Mouse (Mus musculus) heart, embryonic 14.5 days (tissue): ENCODE measurements around the gene Cnga2. TPM values are rescaled to one million over a fixed set of nuclear protein-coding genes. Genes with fewer than 3 reads are reported as not detected.

Experiments used
- ATAC-seq: fragments of 200-750 bp; cut with Nextera tagmentation; 2 replicates; pipeline ENCODE4 v1.8.0; 2017; ENCODE audit warnings: low read depth, moderate TSS enrichment; ENCODE audit not compliant: insufficient number of reproducible peaks, insufficient read depth, low FRiP score
- H3K27ac ChIP-seq, 2 experiments: fragments of 200-500 bp in 1 of 2; fragments of 300-500 bp in 1 of 2; sonication (generic) in 1 of 2; replicated peaks in 1 of 2; 2 replicates each; pipeline ENCODE4 v1.5.1; 2012 to 2014; ENCODE audit warnings: low read depth in 2 of 2, low read length in 2 of 2, control low read depth in 1 of 2, mild to moderate bottlenecking in 1 of 2, mixed read lengths in 1 of 2; ENCODE audit not compliant: control insufficient read depth in 1 of 2, insufficient read depth in 1 of 2
- H3K27me3 ChIP-seq: fragments of 300-500 bp; sonication (generic); 2 replicates; pipeline ENCODE4 v1.6.1; 2014; ENCODE audit warnings: mild to moderate bottlenecking, low read length, control low read depth; ENCODE audit not compliant: control insufficient read depth, insufficient read depth
- H3K36me3 ChIP-seq: fragments of 300-500 bp; sonication (generic); 2 replicates; pipeline ENCODE4 v1.6.1; 2014; ENCODE audit warnings: mild to moderate bottlenecking, control low read depth, low read length, mixed read lengths; ENCODE audit not compliant: control insufficient read depth, insufficient read depth
- H3K4me1 ChIP-seq, 2 experiments: fragments of 200-500 bp in 1 of 2; fragments of 300-500 bp in 1 of 2; sonication (generic) in 1 of 2; 2 replicates each; pipeline ENCODE4 v1.6.1; 2012 to 2014; ENCODE audit warnings: low read length in 2 of 2, control low read depth in 1 of 2, mixed read lengths in 1 of 2; ENCODE audit not compliant: control insufficient read depth in 2 of 2, insufficient read depth in 2 of 2
- H3K4me2 ChIP-seq: fragments of 300-500 bp; sonication (generic); 2 replicates; pipeline ENCODE4 v1.6.1; 2014; ENCODE audit warnings: mild to moderate bottlenecking, low read length
- H3K4me3 ChIP-seq, 2 experiments: fragments of 200-500 bp in 1 of 2; fragments of 300-500 bp in 1 of 2; sonication (generic) in 1 of 2; 2 replicates each; pipeline ENCODE4 v1.5.1; 2012 to 2014; ENCODE audit warnings: low read length in 2 of 2, mild to moderate bottlenecking in 2 of 2, control low read depth in 1 of 2, low read depth in 1 of 2, moderate library complexity in 1 of 2; ENCODE audit not compliant: control insufficient read depth in 1 of 2, insufficient read depth in 1 of 2
- H3K9ac ChIP-seq: fragments of 300-500 bp; sonication (generic); 2 replicates; pipeline ENCODE4 v1.6.1; 2014; ENCODE audit warnings: mild to moderate bottlenecking, low read length
- H3K9me3 ChIP-seq: fragments of 300-500 bp; sonication (generic); 2 replicates; pipeline ENCODE4 v1.6.1; 2016; ENCODE audit warnings: low read length, control low read depth; ENCODE audit not compliant: control insufficient read depth
- WGBS: fragments of 180-500 bp; shearing (Covaris S2); extraction: QIAGEN DNeasy Blood & Tissue Kit; methylation state at CpG from one replicate; pipeline ENCODE4 v1.1.7; 2014; 5-methylcytosine and 5-hydroxymethylcytosine counted together
- polyA plus RNA-seq: library from polyadenylated mRNA; unstranded; fragments of >200 nt; fragmentation: Nextera tagmentation; extraction: Ambion mirVana; gene quantifications from 2 replicates; pipeline ENCODE4 v1.2.1, GENCODE M21; 2014

Gene Cnga2
- polyA plus RNA-seq, 1 experiment from 2014 or later, result 0.23 TPM

DNA sequence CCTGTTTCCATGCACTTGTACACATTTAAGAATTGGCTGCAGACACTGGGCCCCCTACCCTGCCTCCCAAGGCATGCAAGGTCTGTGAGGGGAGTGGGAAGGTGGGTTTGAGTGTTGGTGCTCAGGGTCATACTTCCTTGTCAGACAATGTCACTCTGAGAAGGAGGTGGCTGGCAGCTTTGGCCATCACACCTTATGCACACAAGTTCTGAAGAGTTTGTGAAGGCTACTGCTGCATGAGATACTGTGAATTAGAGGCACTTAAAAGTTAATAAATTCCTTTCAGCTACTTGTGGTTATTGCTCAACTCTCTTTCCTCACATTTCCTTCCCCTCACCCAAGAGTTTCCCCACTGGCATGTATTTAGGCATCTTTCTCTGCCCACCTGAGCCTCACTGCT lies 18.3 kb downstream of the Cnga2 start:
- Histone ChIP-seq H3K27ac (no peak overlapping the region), H3K27me3 (no peaks in the 10 kb centered on the region), H3K4me1 (no peaks in the 10 kb centered on the region), H3K36me3 (no peaks in the 10 kb centered on the region), H3K4me2 (no peak overlapping the region), H3K9me3 (no peaks in the 10 kb centered on the region), H3K9ac (no peak overlapping the region), H3K4me3 (no peak overlapping the region)
- no peak for ATAC-seq

DNA sequence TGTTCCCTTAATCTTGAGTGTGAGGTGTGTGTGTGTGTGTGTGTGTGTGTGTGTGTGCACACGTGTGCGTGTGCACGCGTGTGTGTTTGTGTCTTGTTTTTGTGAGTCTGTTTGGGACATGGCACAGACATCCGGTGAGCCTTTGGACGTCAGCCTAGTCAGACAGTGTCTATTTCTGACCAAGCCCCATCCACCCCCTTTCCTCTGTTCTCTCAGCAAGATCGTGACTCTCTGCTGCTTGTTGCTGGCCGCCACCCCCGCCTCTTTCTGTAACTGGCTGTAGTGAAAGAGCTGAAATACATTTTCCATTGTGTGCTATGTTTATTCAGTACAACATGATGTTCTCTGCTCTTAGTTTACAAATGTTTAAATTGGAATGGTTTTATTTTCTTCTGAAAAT lies 20.6 kb downstream of the Cnga2 start:
- peak; percentile 43; the same call in 1 of the 2 replicates for ATAC-seq
- Histone ChIP-seq H3K27ac (0 out of 4 replicates have a peak overlapping the region, but pooled peaks of 1 of the 2 experiments have one; percentile 26), H3K4me2 (no peak overlapping the region), H3K9ac (no peak overlapping the region), H3K27me3 (no peaks in the 10 kb centered on the region), H3K36me3 (no peaks in the 10 kb centered on the region), H3K4me3 (no peak overlapping the region), H3K9me3 (no peaks in the 10 kb centered on the region), H3K4me1 (no peaks in the 10 kb centered on the region)
- WGBS, result 43% methylated on average over 9 of the region's 9 CpGs

DNA sequence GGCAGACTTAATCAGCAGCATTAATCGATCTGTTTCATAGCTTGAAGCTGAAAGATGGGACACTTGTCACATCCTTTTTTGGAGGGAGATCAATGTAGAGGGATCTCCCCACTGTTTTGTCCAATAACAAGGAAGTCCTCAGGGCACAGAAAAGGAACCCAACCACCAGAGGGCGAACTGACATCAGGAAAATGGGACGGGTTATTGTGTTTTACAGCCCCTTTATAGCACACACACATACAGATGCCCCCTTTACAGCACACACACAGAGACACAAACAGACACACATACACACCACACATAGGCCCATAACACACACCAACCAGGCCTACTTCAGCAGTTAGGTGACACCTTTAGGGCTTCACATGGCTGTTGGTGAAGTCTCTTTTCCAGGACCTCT lies 21.2 kb downstream of the Cnga2 start:
- WGBS, result 35% methylated on average over 3 of the region's 3 CpGs
- H3K36me3 ChIP-seq, result no peaks in the 10 kb centered on the region
- H3K4me2 ChIP-seq, result no peak overlapping the region
- no peak overlapping the region for H3K4me3 ChIP-seq
- H3K9me3 ChIP-seq, result no peaks in the 10 kb centered on the region
- ATAC-seq, result no peak
- no peak overlapping the region for H3K9ac ChIP-seq
- no peak overlapping the region; a peak in 1 of 4 replicates for H3K27ac ChIP-seq
- no peaks in the 10 kb centered on the region for H3K4me1 ChIP-seq
- H3K27me3 ChIP-seq, result no peaks in the 10 kb centered on the region

DNA sequence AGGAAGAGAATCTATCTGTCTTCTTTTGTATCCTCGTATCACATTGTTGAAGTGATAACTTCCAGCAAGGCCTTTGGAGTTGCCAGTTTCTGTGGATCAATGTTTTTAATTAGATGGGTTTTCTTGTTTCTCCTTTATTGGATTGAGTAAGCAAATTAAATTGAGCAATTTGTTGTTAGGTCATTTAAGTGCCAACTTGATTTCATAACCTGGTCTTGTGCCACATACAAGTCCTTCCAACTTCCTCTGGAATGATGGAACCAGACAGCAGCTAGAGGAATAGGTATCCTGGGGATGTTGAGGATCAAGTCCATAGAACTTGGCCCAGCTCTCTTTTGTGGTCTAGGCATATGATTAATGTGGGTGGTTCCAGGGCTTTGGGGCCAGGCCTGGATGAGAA lies 30.6 kb downstream of the Cnga2 start:
- no peaks in the 10 kb centered on the region for H3K9me3 ChIP-seq
- no peaks in the 10 kb centered on the region for H3K36me3 ChIP-seq
- H3K27me3 ChIP-seq, result no peaks in the 10 kb centered on the region
- no peak overlapping the region for H3K4me3 ChIP-seq
- H3K4me1 ChIP-seq, result no peaks in the 10 kb centered on the region
- no peak overlapping the region for H3K4me2 ChIP-seq
- no peak for ATAC-seq
- no peak overlapping the region for H3K27ac ChIP-seq
- no peak overlapping the region for H3K9ac ChIP-seq
- WGBS, result 83% methylated on average over 1 of the region's 1 CpGs

DNA sequence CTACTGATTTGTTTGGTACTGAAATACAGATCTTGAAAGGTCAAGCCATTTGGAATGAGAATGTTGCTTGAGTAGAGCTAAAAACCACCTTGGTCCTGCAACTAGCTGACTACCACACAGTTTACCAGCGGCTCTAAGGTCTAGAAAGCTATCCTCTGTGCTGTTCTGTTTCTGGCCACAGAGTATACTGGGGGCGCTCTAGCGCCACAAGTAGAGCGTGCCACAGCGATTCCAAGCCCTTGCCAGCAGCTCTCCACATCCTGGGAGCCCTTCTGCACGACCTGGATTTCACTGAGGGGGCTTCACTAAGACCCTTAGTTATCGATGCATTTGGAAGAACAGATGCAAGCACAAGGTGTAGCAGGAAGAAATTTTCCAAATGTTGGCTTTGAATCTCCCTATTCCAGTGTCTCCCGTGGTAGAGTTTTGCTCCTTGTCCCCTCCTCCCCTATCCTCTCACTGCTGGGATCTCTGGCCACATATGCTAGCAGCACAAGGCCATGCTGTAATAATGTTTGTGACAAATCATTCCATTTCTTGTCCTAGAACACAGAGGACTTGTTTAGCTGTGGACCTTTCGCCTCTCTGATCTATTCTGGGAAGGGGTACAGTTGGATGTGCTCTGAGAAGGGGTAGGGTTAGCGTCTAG lies 31.2 kb downstream of the Cnga2 start:
- no peaks in the 10 kb centered on the region for H3K27me3 ChIP-seq
- no peak overlapping the region for H3K9ac ChIP-seq
- H3K4me3 ChIP-seq, result no peak overlapping the region
- H3K36me3 ChIP-seq, result no peaks in the 10 kb centered on the region
- H3K9me3 ChIP-seq, result no peaks in the 10 kb centered on the region
- ATAC-seq, result no peak
- no peak overlapping the region for H3K4me2 ChIP-seq
- WGBS, result 35% methylated on average over 10 of the region's 10 CpGs
- H3K4me1 ChIP-seq, result no peaks in the 10 kb centered on the region
- no peak overlapping the region for H3K27ac ChIP-seq

DNA sequence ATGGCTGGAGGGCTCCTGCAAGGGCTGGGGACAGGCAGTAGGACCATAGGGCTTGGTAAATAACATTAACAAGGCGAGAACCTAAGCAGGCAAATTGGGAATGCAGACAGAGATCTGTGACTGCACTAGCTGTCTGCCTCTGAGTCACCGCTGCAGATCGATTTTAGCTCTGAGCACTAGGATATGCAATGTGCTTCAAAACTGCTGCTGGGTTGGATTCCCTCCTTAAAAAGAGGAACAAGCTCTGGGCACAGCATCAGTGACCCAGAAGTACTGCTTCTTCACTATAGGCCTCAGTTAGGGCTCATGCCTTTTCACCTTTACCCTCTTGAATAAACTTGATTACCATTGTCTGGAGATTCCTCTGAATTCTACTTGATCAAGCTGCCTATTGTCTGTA lies 31.9 kb downstream of the Cnga2 start:
- no peak overlapping the region for H3K4me3 ChIP-seq
- 52% methylated on average over 3 of the region's 3 CpGs for WGBS
- H3K9ac ChIP-seq, result no peak overlapping the region

DNA sequence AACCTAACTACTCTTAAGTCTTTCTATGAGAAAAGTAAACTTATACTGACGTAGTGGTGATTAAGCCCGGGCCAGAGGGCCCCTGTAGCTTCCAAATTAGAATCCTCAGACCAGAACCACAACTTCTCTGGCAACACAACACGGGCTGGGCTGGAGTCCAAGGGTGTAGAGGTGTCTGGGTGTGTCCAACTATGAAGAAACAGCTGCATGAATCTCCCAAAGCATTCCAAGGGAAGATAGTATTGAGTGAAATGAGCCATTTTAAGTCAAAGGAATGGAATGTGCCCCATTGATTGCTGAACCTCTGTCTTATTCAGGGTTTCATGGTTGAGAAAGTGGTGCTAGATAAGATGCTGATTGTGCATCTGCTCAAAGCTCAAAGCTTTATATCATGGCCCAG lies 52.4 kb downstream of the Cnga2 start:
- H3K9me3 ChIP-seq, result no peaks in the 10 kb centered on the region
- no peaks in the 10 kb centered on the region for H3K4me1 ChIP-seq
- H3K27me3 ChIP-seq, result no peaks in the 10 kb centered on the region
- no peak overlapping the region for H3K4me3 ChIP-seq
- no peaks in the 10 kb centered on the region for H3K36me3 ChIP-seq
- no peak overlapping the region for H3K9ac ChIP-seq
- 53% methylated on average over 3 of the region's 3 CpGs for WGBS
- no peak overlapping the region for H3K4me2 ChIP-seq
- H3K27ac ChIP-seq, result no peak overlapping the region
- ATAC-seq, result no peak

More for the DNA sequence above, 31.9 kb downstream of the Cnga2 start:
- ATAC-seq, result no peak
- Histone ChIP-seq H3K27me3 (no peaks in the 10 kb centered on the region), H3K4me2 (no peak overlapping the region), H3K27ac (no peak overlapping the region), H3K4me1 (no peaks in the 10 kb centered on the region), H3K9me3 (no peaks in the 10 kb centered on the region), H3K36me3 (no peaks in the 10 kb centered on the region)

DNA sequence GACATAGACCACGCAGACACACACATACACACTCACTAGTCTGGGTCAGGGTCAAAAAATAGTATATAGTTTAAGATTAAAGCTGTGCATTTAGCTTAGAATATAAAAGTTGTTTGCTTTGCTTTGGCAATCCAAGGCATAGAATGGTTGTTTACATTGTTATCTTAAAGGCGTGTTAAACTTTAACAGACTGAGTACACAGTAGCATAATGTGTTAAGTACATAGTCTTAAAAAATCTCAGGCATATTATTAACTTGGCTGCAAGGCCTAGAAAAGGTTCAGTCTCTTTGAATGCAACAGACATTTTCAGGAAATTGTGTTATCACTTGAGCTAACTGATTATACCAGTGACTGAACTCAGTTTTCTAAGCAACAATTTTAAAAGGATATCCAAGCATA lies 56.3 kb downstream of the Cnga2 start:
- Histone ChIP-seq H3K4me2 (no peak overlapping the region), H3K4me3 (no peak overlapping the region), H3K27me3 (no peaks in the 10 kb centered on the region), H3K9me3 (no peaks in the 10 kb centered on the region), H3K36me3 (no peaks in the 10 kb centered on the region), H3K27ac (no peak overlapping the region), H3K9ac (no peak overlapping the region), H3K4me1 (no peaks in the 10 kb centered on the region)
- WGBS, result 70% methylated on average over 2 of the region's 2 CpGs
- ATAC-seq, result no peak
